Mouse (Mus musculus) liver, embryonic 15.5 days (tissue): ENCODE data around the gene Ephb3. TPM values are rescaled to one million over a fixed set of nuclear protein-coding genes. Genes with fewer than 3 reads are reported as not detected.
A peak's percentile ranks its signal among the peaks of the same experiment; 100 is the strongest.

Source experiments
- ATAC-seq: fragments of 200-750 bp; cut with Nextera tagmentation; 2 replicates; pipeline ENCODE4 v1.8.0; 2017; ENCODE audit warnings: moderate number of reproducible peaks, mild to moderate bottlenecking, moderate library complexity; ENCODE audit not compliant: insufficient read depth
- H3K27ac ChIP-seq: fragments of 300-500 bp; sonication (generic); replicated peaks from 2 replicates; pipeline ENCODE4 v1.5.1; 2015; ENCODE audit warnings: mild to moderate bottlenecking, inconsistent platforms
- H3K27me3 ChIP-seq: fragments of 300-500 bp; sonication (generic); 2 replicates; pipeline ENCODE4 v1.6.1; 2015; ENCODE audit warnings: mild to moderate bottlenecking, inconsistent platforms
- H3K36me3 ChIP-seq: fragments of 300-500 bp; sonication (generic); replicated peaks from 2 replicates; pipeline ENCODE4 v1.6.1; 2015; ENCODE audit warnings: moderate library complexity, mild to moderate bottlenecking, inconsistent platforms
- H3K4me1 ChIP-seq: fragments of 300-500 bp; sonication (generic); replicated peaks from 2 replicates; pipeline ENCODE4 v1.6.1; 2015; ENCODE audit warnings: inconsistent platforms
- H3K4me2 ChIP-seq: fragments of 300-500 bp; sonication (generic); 2 replicates; pipeline ENCODE4 v1.6.1; 2015; ENCODE audit warnings: moderate library complexity, mild to moderate bottlenecking, inconsistent platforms
- H3K4me3 ChIP-seq: fragments of 300-500 bp; sonication (generic); replicated peaks from 2 replicates; pipeline ENCODE4 v1.5.1; 2015; ENCODE audit warnings: mild to moderate bottlenecking, inconsistent platforms
- H3K9ac ChIP-seq: fragments of 300-500 bp; sonication (generic); 2 replicates; pipeline ENCODE4 v1.6.1; 2015; ENCODE audit warnings: moderate library complexity, mild to moderate bottlenecking, inconsistent platforms
- H3K9me3 ChIP-seq: fragments of 300-500 bp; sonication (generic); replicated peaks from 2 replicates; pipeline ENCODE4 v1.6.1; 2016; ENCODE audit warnings: inconsistent platforms
- WGBS: fragments of 180-500 bp; shearing (Covaris S2); methylation state at CpG from one replicate; pipeline ENCODE4 v1.1.7; 2015; ENCODE audit warnings: mixed read lengths; ENCODE audit not compliant: insufficient replicate concordance; 5-methylcytosine and 5-hydroxymethylcytosine counted together
- polyA plus RNA-seq: library from polyadenylated mRNA; unstranded; fragments of >200 nt; fragmentation: Nextera tagmentation; extraction: Ambion mirVana; gene quantifications from 2 replicates; pipeline ENCODE4 v1.2.1, GENCODE M21; 2015

Gene Ephb3
- polyA plus RNA-seq, 1 experiment from 2014 or later = 0.52 TPM

GRCm38 (mm10) chr16:21246391-21247036, 42.0 kb downstream of the Ephb3 start:
- H3K27ac ChIP-seq = no peak overlapping the region
- H3K9me3 ChIP-seq = no peaks in the 10 kb centered on the region
- H3K36me3 ChIP-seq = no peaks in the 10 kb centered on the region
- H3K27me3 ChIP-seq = peaks cover 81% of the 10 kb centered on the region
- H3K4me2 ChIP-seq = peak overlapping the region; percentile 68
- peak overlapping the region; percentile 43 for H3K4me3 ChIP-seq
- WGBS = 3% methylated on average over 33 of the region's 33 CpGs
- H3K9ac ChIP-seq = no peak overlapping the region
- ATAC-seq = no peak
- H3K4me1 ChIP-seq = peaks cover 8% of the 10 kb centered on the region; the same call in 1 of the 2 replicates

GRCm38 (mm10) chr16:21247037-21247432, 42.5 kb downstream of the Ephb3 start:
- WGBS = 7% methylated on average over 4 of the region's 4 CpGs
- H3K4me3 ChIP-seq = no peak overlapping the region
- no peak overlapping the region for H3K27ac ChIP-seq

GRCm38 (mm10) chr16:21247871-21248712, 43.5 kb downstream of the Ephb3 start:
- Histone ChIP-seq H3K9me3 (no peaks in the 10 kb centered on the region), H3K4me1 (peaks cover 8% of the 10 kb centered on the region; the same call in 1 of the 2 replicates), H3K4me2 (peak overlapping the region; percentile 54), H3K27ac (no peak overlapping the region), H3K27me3 (peaks cover 93% of the 10 kb centered on the region), H3K4me3 (peak overlapping the region; percentile 10; the same call in 1 of the 2 replicates), H3K36me3 (no peaks in the 10 kb centered on the region), H3K9ac (no peak overlapping the region)
- no peak for ATAC-seq
- WGBS = 3% methylated on average over 38 of the region's 38 CpGs

More at GRCm38 (mm10) chr16:21247037-21247432, 42.5 kb downstream of the Ephb3 start:
- Histone ChIP-seq H3K4me2 (peak overlapping the region; percentile 68; the same call in 1 of the 2 replicates), H3K9me3 (no peaks in the 10 kb centered on the region), H3K36me3 (no peaks in the 10 kb centered on the region), H3K27me3 (peaks cover 87% of the 10 kb centered on the region), H3K4me1 (peaks cover 8% of the 10 kb centered on the region; the same call in 1 of the 2 replicates), H3K9ac (no peak overlapping the region)
- no peak for ATAC-seq

GRCm38 (mm10) chr16:21248713-21249531, 44.4 kb downstream of the Ephb3 start:
- Histone ChIP-seq H3K4me2 (peak overlapping the region; percentile 54), H3K4me1 (peaks cover 8% of the 10 kb centered on the region; the same call in 1 of the 2 replicates), H3K9ac (no peak overlapping the region), H3K36me3 (no peaks in the 10 kb centered on the region), H3K27ac (no peak overlapping the region), H3K27me3 (peaks cover 85% of the 10 kb centered on the region), H3K4me3 (peak overlapping the region; percentile 10; the same call in 1 of the 2 replicates), H3K9me3 (no peaks in the 10 kb centered on the region)
- no peak for ATAC-seq
- WGBS = 4% methylated on average over 39 of the region's 39 CpGs

GRCm38 (mm10) chr16:21252401-21252955, 47.9 kb downstream of the Ephb3 start:
- 50% methylated on average over 11 of the region's 11 CpGs for WGBS
- H3K9ac ChIP-seq = no peak overlapping the region
- H3K4me2 ChIP-seq = no peak overlapping the region
- ATAC-seq = no peak
- H3K4me1 ChIP-seq = peaks cover 6% of the 10 kb centered on the region; the same call in 1 of the 2 replicates
- no peak overlapping the region for H3K27ac ChIP-seq
- no peaks in the 10 kb centered on the region for H3K9me3 ChIP-seq
- no peaks in the 10 kb centered on the region for H3K36me3 ChIP-seq
- H3K27me3 ChIP-seq = peaks cover 52% of the 10 kb centered on the region
- H3K4me3 ChIP-seq = no peak overlapping the region

DNA sequence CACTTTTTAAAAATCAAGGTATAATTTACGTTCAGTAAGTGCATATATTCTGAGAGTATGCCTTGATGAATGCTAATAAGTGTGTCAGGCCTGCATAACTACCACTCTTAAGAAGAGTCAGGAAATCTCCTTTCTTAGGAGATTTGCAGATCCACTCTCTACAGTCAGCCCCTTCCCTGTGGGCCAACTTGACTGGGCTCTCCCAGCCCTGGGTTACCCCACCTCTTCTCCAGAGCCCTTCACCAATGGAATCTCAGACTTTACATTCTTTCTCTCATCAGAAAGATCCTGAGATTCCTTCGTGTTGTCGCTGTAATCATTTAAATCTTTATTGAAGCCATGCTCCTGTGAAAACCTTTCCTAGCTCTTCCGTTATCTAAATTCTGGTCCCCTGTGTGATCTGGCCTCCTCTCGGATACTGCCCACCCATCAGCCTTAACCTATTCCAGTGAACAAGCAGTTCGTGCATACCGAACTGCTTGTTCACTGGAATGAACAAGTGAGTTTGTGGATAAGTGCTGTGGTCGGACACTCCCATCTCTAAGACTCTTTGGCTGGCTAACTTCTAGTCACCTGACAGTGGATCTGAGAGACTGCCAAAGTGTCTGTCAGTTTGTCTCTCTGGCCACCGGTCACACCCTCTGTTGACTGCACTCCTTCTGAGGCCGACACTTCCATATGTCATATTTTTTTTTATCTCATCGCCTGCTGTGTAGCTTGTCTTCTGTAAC, 51.2 kb downstream of the Ephb3 start:
- no peaks in the 10 kb centered on the region for H3K36me3 ChIP-seq
- peaks cover 20% of the 10 kb centered on the region; the same call in 1 of the 2 replicates for H3K27me3 ChIP-seq
- H3K9me3 ChIP-seq = no peaks in the 10 kb centered on the region
- H3K9ac ChIP-seq = no peak overlapping the region
- H3K27ac ChIP-seq = no peak overlapping the region
- no peak overlapping the region for H3K4me3 ChIP-seq
- no peaks in the 10 kb centered on the region for H3K4me1 ChIP-seq
- ATAC-seq = no peak
- H3K4me2 ChIP-seq = no peak overlapping the region
- WGBS = 51% methylated on average over 11 of the region's 11 CpGs

DNA sequence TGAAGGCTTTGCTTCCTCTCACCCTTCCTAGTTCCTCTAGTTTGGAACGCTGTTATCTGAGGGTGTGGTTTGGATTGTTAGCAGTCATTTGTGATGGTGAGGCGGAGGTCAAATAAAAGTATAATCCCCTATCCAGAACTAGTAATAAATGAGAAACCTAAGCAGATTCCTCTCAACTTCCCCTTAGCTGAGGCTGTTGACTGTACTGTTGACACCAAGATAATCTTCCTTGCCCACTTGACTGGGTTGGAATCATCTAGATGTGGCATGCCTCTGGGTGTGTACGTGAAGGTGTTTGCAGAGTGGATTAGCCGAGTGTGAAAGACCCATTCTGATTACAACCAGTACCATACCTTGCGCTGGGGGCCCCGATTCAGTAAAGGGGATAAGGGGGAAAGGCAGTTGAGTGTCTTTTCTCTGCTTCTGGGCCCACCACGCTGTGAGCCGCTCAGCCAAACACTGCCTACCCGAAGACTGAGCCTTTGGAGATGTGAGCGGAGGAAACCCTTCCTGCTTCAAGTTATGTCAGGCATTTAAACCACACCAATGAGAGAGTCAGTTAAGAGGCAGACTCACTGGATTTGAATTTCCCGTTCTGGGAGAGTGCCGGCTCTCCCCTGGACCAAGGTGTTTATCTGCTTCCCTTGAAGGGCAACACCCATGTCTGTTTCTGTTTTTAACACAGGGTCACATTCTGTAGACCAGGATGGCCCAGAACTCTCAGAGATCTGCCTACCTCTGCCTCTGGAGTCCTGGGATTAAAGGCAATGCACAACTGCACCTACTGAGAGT, 52.2 kb downstream of the Ephb3 start:
- H3K27me3 ChIP-seq = peaks cover 10% of the 10 kb centered on the region; the same call in 1 of the 2 replicates
- H3K4me1 ChIP-seq = no peaks in the 10 kb centered on the region
- H3K27ac ChIP-seq = no peak overlapping the region
- ATAC-seq = no peak
- no peak overlapping the region for H3K4me3 ChIP-seq
- no peak overlapping the region for H3K9ac ChIP-seq
- no peaks in the 10 kb centered on the region for H3K36me3 ChIP-seq
- H3K9me3 ChIP-seq = no peaks in the 10 kb centered on the region
- no peak overlapping the region for H3K4me2 ChIP-seq
- WGBS = 57% methylated on average over 12 of the region's 12 CpGs

DNA sequence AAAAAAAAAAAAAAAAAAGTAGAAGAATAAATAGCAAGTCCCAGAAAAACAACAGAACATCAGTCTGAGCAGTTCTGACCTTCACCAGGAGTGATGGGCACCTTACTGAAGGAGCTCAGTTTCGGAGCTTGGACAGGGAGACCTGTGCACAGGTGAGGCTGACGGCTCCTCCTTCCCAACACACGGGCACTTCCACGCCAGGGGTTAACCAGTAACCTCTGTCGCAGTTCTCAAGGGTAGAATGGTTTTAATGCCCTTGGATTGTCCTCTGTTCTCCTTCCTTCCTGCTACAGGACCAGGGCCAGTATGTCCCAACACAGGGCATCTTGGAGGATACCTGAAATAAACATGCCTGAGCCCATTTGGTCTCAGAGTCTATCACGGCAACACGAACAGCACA, 60.9 kb downstream of the Ephb3 start:
- Histone ChIP-seq H3K4me1 (no peaks in the 10 kb centered on the region), H3K4me2 (no peak overlapping the region), H3K27ac (no peak overlapping the region), H3K9ac (no peak overlapping the region), H3K27me3 (no peaks in the 10 kb centered on the region), H3K9me3 (no peaks in the 10 kb centered on the region), H3K36me3 (no peaks in the 10 kb centered on the region), H3K4me3 (no peak overlapping the region)
- ATAC-seq = no peak
- WGBS = 70% methylated on average over 7 of the region's 7 CpGs

DNA sequence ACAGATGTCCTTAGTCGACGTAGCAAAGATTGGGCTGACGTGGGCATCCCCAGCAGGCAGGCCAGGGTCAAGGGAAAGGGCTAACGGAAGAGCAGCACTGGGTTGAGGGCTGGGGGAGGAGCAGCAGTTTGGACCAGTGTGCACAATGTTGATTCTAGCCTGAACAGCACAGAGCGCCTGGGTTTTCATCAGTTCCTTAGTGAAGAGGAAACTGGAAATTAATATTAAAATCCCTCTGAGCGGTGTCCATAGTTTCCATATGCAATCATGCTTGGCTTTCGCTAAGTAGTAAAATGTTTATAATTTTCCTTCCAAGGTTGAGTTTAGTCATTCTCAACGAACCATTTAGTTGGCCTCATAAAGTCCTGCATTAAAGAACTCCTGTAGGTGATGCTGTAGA, 65.2 kb downstream of the Ephb3 start:
- no peaks in the 10 kb centered on the region for H3K36me3 ChIP-seq
- H3K4me2 ChIP-seq = no peak overlapping the region
- no peaks in the 10 kb centered on the region for H3K27me3 ChIP-seq
- no peaks in the 10 kb centered on the region for H3K4me1 ChIP-seq
- H3K9ac ChIP-seq = no peak overlapping the region
- ATAC-seq = no peak
- 53% methylated on average over 8 of the region's 8 CpGs for WGBS
- H3K9me3 ChIP-seq = no peaks in the 10 kb centered on the region
- no peak overlapping the region for H3K27ac ChIP-seq
- H3K4me3 ChIP-seq = no peak overlapping the region
